Mouse (Mus musculus): Measurements from ENCODE around the gene Rbpjl. TPM values are rescaled to one million over a fixed set of nuclear protein-coding genes. Genes with fewer than 3 reads are reported as not detected.

Rbpjl gene
- total RNA-seq, 2 experiments from 2014 or later = not detected

DNA sequence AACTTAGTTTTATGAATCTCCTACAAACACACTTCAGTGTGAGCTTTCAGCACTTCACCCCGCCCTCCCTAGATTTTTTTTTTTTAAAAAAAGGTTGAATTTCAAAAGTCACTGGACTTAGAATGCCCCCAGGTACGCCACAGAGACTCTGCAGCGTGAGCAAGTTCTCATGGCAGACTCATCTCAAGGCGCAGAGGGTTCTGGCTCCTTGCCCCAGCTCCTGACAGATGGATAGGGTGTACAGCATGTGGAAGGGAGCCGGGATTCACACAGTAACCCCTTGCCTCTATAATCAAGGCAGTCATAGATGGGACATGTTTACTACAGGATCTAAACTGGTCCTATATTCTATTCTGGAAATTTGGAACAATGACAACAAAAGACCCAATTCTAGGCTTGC is 22.5 kb downstream of the Rbpjl start:
- intact Hi-C loops (cut with DNase I) = no loop called here
- no peak for DNase-seq

DNA sequence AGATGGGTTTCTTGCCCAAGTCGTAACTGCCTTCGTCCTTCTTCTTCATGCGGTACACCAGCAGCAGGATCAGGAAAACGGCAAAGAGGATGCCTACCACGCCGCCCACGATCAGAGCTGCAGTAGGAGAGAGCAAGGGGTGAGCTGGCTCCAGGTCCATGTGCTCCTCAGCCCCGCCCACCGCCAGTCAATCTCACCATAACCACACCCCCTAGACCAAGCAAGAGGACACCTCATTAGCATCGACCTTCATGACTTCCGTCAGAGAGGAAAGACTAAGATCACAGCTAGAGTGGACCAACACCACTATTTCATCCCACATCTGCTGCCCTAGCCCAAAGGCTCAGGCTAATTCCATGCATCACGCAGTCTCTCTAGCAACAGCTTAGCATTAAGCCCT is 23.2 kb downstream of the Rbpjl start:
- intact Hi-C loops (cut with DNase I) = no loop called here
- no peak for DNase-seq

DNA sequence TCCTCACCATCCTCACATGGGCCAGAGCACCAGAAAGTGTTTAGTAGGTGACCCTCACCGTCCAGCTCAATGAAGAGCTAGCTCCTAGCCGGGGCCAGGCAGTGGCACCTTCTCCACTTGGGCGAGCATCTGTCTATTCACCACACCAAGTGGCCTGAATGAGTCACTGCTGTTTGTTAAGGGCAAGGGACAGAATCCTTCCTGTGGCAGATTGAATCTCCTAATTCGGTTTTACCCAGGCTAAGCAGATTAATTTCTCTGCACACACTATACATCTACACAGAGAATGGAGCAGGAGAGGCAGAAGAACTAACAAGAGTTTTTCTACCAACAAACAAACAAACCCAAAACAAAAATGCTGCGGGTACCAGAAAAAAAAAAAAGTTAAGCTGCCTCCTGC is 24.0 kb downstream of the Rbpjl start:
- intact Hi-C loops (cut with DNase I) = no loop called here
- no peak for DNase-seq

DNA sequence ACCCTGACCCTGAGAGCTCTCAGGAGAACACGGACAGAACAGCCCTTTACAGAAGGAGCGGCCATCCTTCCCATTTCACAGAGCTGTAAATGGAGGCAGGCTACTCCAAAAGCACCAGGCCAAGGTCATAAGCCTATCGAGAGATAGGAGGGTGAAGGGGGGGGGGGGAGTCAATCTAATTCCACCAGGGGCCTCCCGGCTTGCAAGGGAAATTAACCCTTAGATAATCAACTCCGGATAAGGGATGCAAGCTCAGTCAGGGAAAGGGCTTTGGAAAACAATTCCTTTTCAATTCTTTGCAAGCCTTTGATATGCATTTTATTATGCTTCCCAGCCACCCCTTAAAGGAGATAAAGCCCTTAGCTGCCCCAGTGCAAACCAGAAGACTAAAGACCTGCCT is 25.5 kb downstream of the Rbpjl start:
- intact Hi-C loops (cut with DNase I) = no loop called here
- no peak for DNase-seq

DNA sequence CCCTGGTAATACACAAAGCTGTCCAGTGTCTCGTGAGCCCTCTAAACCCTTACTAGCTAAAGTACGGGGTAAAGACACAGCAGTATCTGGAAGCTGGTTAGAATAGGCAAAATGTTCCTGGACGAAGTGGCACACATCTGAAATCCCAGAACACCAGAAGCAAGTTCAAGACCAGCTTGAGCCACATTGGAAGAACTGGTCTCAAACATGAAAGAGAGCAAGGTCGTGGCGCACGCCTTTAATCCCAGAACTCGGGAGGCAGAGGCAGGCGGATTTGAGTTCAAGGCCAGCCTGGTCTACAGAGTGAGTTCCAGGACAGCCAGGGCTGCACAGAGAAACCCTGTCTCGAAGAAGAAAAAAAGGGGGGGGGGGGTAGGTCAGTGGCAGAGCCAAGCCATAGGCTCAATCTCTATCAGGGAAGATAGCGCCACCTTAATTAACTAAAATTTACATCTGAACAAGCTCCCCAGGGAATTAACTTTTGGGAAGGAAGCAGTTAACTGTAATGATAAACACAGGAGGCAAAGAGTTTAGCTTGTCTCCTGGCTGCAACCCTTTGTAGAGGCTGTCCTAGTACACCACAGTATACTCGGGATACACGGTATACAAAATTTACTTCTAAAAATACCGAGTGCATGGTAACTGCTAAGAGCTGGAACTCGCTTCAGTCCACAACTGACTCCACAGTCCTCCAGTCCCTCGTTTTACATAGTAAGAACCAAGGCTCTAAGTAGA is 27.1 kb downstream of the Rbpjl start:
- intact Hi-C loops (cut with DNase I) = no loop called here
- no peak for DNase-seq

DNA sequence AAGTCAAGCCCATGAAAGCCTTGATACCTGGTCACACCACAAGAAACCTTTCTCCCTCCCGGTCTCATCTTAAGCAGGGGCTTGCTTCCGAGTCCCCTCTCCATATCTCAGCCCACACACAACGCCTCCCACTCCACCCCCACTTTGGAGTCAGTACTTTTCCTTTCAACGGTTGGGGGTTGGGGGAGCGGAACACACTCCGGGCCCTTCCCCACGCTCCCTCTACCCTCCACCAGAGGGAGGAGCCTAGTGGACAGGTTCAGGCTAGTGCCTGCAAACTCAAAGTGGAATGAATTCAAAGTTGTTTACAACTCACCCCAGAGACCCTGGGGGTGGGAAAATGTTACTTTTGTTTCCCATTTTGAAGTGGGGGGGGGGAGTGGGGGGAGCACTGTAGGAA is 27.8 kb downstream of the Rbpjl start:
- intact Hi-C loops (cut with DNase I) = no loop called here
- no peak for DNase-seq

DNA sequence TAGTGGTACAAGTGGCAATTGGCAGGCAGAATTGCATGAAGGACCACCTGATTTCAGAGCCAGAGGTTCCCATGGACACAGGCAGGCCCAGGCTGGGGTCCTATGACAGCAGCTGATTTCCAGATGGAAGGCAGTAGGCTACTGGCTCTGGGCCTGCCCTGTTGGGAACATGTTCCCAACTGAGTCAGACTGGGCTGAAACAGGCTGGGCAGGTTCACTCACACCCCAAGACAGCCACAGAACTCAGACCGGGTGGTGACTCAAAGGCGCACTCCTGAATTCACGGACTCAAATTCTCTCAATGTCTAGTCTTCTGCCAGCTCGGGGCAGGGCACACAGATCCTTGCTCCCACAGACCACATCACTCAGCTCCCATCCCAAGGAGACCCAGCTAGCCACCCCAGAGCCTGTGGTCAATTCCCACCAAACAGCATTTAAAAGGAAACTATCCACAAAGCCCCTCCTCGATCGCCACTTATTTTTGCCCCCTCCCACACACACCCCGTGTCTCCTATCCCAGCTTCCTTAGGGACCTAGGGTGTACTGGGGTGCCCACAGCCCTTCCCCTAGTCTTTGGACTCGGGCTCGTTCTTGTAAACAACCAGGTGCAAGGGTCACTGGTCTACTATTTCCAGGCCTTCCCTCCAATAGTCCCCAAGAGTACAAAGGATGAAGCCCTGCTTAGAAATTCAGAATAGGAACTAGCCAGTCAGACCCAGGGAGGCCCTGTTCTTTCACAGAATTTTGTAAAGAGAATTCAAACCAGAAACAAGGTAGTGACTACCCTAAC is 28.9 kb downstream of the Rbpjl start:
- intact Hi-C loops (cut with DNase I) = no loop called here
- peak in 1 of 2 experiments; percentile 31 for DNase-seq

DNA sequence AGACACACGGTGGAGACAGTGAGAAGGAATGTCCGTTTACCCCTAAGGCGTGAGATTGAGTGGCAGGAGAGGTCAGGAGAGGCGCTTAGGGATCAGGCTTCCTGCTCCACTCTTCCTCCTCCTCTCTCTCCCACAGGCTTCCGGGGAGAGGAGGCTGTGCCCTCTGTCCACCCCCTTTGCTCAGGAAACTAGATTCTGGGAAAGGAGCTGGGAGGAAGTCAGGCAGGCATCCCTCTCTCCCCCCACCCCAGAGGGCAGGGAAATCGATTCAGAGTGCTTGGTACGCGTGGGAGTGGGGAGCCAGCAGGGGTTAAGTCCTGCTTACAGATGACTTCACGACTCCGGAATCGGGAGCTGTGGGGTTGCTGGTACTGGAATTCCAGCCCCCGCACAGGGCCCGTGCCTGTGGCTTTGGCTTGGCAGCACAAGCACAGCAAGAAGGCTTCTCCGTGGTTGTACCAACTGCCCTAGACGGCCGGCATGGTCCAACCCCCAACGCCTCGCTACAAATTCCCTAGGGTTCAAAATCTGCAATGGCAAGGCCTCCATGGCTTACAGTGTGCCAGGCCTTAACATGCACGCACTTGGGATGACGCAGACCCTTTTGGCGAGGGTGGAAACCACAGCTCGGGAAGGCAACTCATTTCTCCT is 29.7 kb downstream of the Rbpjl start:
- intact Hi-C loops (cut with DNase I) = no loop called here
- DNase-seq = peak; percentile 27 to 35

DNA sequence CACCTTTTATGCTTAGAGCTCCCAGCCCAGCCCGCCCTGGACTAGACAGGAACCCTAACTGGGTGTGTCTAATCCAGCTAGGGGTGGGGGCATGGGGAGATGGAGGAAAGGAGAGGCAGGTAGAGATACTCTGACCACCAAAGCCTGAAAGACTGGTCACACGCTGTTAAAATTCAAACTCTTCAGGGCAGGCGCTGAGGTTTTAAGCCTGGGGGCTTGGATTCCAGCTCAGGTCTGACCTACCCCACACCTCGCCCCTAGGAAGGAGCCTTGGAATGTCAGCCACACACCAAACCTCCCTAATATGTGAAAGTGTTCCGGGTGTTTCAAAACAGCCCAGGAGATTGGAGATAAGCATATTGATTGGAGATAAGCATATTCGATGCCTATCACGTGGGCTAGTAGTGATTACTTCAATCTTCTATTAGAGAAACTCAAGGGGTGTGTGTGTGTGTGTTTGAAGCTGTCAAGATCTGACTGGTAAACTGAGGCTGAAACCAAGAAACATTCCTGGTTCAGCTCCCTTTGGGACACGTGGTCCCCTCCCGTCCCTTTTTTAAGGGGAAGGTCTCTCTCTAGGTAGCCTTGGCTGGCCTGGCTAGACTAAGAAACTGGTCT is 30.4 kb downstream of the Rbpjl start:
- intact Hi-C loops (cut with DNase I) = no loop called here
- DNase-seq = no peak

DNA sequence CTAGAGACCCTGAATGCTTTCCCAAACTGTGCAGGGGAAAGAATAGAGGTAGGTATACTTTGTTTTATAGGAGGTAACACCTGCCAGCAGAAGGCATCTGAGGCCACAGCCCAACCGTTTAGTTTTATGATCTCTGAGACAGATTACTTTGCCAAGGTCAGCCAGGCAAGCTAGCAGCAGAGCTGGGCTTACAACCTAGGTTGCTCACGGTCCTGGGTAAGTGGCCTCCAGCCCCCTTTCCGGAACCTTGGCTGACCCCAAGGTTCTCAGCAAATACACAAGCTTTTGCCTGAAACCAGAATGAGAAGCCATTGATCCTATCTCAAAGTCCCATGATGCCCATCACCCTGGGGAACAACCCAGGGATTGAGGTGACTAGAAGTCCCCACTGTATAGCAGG is 31.7 kb downstream of the Rbpjl start:
- no peak for DNase-seq
- intact Hi-C loops (cut with DNase I) = no loop called here

DNA sequence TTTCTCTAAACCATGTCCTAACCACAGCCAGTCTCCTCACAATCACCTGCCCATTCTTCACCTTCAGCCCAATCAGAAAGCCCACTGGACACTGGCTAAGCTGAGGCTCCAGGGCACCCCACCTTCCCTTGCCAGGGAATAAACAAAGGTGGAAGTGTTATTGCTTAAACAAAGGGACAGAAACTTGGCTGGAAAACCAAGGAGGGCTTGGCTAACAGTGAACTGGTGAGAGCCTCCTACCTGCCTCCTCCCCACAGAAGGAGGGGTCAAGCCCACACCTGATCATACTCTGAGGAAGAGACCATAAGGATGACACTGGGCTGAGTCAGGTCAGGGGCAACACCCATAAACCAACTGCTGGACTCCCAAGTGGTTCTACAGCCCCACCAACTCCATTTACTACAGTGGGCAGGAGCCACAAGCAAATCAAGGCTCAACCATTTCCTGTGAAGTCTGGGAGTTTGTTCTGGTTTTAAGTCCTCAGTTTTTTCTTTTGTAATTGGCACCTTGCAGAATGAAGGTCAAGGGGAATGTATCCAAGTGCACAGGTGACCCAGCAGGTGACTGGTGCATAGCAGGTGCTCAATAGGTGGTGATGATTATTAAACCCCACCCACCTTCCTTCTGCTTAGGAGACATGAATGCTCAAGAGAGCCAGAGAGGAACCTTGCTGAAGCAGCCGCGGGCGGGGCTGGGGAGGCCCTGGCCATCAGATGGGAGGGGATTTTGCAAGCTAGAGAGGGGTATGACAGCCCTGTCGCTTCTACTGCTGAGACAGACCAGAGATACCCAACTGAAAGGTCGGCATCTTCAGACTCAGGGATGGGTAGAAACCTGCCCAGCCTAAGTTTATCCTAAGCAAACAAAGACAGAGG is 32.5 kb downstream of the Rbpjl start:
- intact Hi-C loops (cut with DNase I) = no loop called here
- DNase-seq = no peak

DNA sequence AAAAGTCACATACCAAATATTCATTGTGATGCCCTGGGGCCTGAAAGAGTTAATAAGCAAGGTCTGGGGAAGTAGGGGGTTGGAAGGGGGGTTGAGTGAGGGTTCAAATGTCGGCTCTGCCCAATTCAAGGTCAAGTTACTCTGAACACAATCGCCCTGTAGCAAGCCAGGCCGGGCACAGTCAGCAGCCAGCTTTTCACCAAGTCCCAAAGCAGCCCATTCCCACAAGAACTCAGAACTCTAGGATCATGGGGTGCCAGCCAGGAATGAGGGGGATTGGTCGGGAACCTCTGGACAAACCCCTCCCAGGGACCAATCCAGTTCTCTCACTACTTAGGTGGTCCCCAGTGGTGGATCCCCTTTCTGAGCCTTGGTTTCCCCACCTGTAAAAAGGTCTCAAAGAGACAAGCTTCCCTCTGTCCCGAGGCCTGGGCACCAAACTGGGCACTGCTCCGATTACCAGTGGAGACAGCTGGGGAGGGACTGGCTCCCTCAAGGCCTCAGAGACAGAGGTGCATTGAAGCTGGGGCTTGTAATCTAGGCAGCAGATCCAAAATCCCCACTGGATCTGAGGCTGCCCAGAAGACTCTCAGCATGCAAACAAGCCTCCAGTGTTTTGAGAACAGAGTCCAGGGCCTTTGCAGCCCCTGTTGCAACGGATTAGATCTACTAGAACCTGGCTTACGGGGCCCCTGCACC is 33.4 kb downstream of the Rbpjl start:
- DNase-seq = no peak
- intact Hi-C loops (cut with DNase I) = no loop called here

DNA sequence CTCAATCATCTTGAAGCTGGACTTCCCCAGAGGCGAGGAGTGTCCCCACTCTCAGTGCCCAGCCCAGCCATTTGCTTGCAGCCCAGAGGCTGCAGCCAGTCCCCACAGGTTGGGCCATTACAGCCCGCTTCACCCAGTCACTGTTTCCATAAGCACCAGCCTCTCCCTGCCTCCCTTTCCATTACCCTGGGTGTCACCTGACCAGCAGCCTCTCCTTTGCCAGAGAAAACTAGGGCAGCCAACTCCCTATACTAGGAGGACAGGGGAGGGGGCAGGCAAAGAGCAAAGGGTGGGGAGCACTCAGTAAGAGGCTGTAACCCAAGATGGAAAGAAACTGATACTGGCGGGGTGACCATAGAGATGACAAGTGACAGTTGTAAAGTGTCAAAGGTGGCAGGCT is 34.0 kb downstream of the Rbpjl start:
- no peak for DNase-seq
- intact Hi-C loops (cut with DNase I) = no loop called here

DNA sequence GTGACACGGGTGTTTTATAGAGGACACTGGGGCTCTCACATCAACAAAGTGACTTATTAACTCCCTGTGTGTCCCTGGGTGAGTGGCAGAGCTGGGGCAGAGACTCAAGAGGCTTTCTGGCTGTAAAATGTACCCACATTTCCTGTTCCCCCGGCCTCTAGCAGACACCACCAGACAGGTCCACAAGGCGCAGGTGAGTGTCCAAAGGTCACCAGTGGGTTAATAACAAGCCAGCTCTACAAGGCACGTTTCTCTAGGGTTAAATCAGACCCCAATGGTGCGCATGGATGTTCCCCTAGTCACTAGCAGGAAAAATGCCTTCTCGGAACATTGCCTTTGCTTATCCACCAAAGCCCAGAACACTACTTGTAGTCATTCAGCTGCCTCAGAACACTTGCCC is 34.8 kb downstream of the Rbpjl start:
- intact Hi-C loops (cut with DNase I) = no loop called here
- DNase-seq = no peak

DNA sequence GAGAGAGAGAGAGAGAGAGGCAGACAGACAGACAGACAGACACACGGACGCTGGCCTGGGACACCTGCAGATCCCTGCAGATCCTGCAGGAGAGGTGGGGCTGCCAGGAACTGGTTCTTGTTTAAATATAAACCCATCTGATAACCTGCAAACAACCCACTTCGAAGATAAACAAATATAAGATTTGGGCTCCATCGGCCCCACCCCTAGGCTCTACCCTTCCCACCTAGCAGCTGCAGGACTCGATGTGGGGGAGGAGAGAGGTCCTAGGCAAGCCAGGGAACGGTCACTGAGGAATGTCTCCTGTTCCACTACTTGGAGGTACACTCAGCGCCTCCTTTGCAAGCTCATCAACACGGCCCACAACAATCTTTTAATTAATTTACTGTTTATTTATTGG is 35.3 kb downstream of the Rbpjl start:
- intact Hi-C loops (cut with DNase I) = no loop called here

DNA sequence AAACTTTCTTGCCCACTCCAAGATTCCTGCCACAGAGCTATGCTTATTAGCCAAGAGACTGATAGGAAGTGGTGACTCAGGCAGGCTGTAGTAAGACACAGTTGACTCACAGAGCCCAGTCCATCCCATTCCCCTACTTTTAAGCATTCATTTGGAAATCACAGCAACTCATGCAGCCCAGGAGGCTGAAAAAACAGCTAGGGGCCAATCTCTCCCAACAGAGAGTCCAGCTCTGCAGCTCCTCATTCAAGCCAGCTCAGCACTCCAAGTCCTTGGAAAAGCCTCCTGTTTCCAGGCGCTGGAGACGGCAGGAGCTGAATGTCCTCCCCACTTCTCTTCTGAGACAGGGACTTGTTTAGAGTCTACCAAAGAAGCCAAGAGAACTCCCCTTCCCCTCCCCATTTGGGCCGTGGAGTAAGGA is 36.1 kb downstream of the Rbpjl start:
- intact Hi-C loops (cut with DNase I) = no loop called here
- peak in 1 of 2 experiments; percentile 30 for DNase-seq

More for the DNA sequence above, 35.3 kb downstream of the Rbpjl start:
- no peak for DNase-seq

DNA sequence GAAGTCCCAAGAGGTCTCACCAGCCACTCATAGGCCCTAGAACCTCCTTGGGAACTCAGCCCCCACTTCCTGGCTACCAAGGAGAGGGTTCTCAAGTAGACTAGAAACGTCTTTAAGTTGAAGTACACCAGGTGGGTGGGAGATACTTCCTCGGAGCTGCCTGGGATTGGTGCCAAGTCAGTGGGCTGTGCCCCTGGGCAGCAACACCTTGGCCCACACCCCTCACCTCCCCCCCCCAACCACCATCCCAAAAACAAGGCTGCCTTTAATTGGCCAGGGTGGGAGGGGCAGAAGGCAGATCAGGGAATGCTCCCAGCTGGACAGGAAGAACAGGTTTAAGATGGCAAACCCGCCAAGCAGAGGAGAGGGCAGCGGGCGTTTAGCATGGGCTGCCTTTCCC is 37.4 kb downstream of the Rbpjl start:
- intact Hi-C loops (cut with DNase I) = no loop called here
- no peak for DNase-seq

DNA sequence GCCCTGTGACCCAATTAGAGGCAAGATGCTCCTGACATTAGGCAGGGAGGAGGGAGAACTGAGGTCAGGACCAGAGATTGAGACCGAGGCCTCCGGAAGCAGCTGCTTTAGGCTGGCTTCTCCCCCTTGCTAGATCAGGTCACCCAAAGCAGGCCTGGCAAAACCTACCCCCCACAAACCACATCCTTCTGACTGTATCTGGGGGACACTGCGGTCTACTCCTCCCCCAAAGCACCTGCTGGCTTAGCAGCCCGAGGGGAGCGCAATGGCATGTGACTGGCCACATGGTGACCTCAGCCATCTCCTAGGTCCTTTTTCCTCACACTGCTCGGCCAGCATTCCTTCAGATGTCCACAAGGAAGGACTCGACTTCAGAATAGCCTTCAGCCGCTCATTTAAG is 38.2 kb downstream of the Rbpjl start:
- intact Hi-C loops (cut with DNase I) = no loop called here
- DNase-seq = no peak

DNA sequence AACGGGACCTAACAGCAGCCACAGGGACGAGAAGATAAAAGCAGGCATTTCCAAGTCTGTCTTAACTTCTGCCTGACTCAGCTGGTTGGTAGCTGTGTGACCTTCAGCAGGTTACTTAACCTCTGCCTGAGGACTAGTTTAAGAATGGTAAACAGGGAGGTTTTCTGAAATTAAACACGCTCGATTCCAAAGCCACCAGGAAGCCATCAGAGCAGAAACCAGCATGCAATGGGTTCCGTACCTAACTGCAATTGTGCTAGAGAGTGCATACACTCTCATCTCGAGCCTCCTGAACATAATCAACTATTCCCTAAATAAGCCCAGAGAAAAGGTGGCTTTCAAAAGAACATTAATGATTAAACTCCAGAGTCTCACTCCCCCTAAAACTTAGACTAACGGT is 38.8 kb downstream of the Rbpjl start:
- DNase-seq = no peak
- intact Hi-C loops (cut with DNase I) = no loop called here

All from heart, postnatal 14 days (tissue).